Mouse (Mus musculus) liver, adult 2 months (tissue): ENCODE data around the gene Sult4a1.

Experiments used
- CTCF ChIP-seq: fragments of 200-500 bp; IDR thresholded peaks from 2 replicates; pipeline ENCODE4 v1.5.1; 2011; ENCODE audit warnings: low read depth, low read length, control low read depth
- POLR2A ChIP-seq: fragments of 200-500 bp; IDR thresholded peaks from 2 replicates; pipeline ENCODE4 v1.6.1; 2011; ENCODE audit warnings: low read length, control low read depth; ENCODE audit not compliant: insufficient read depth; ENCODE audit errors: extremely low read depth

DNA sequence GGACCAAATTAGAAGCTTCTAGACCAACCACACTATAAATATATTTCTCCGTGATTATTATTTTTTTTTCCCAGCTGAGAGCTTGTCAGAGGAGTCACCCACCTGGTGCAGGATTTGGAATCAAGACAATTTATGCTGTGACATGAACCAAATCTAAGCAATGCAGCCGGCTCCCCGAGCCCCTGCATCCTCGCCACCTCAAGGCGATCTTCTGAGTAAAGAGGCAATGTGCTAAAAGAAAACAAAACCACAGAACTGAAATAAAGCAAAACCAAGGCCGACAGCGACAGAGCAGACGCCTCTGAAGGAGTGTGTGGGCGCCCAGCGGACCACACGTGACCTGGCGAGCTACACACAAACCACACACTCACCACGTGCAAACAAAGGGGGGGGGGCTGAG, 26.9 kb downstream of the Sult4a1 start:
- TF ChIP-seq CTCF = no peak
- no peak for TF ChIP-seq POLR2A
